Mouse (Mus musculus) cerebellum, adult 2 months (tissue): Measurements from ENCODE around the gene Nxn.

ENCODE experiments used
- CTCF ChIP-seq: fragments of 200-500 bp; IDR thresholded peaks from 2 replicates; pipeline ENCODE4 v1.5.1; 2011; ENCODE audit warnings: low read depth, mild to moderate bottlenecking, control low read depth, low read length, moderate library complexity, borderline replicate concordance; ENCODE audit not compliant: insufficient read depth
- POLR2A ChIP-seq: fragments of 200-500 bp; IDR thresholded peaks from 2 replicates; pipeline ENCODE4 v1.6.1; 2011; ENCODE audit warnings: low read length, control low read depth, borderline replicate concordance; ENCODE audit not compliant: insufficient read depth

DNA sequence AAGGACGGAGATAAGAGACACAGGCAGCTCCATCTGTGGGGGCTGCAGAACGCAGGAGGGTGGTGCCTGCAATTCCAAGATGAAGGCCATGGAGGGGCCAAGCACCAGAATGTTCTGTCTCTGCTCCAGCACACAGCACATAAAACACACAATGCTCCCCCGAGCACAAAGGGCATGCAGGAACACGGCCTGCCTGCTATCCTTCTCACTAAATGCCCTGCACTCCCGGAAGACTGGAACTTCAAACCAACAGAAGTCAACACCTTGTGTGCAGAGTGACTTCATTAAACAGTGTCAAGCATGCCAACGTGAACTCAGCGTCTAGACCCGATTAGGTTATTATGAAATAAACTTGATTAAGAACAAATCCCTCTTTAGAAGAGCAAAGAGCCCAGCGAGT lies 74.7 kb downstream of the Nxn start:
- TF ChIP-seq CTCF (no peak), POLR2A (no peak)
